Mouse (Mus musculus) retina, adult 2 months (tissue): ENCODE results near the gene Ankrd17.
A peak's percentile ranks its signal among the peaks of the same experiment; 100 is the strongest.
"Not testable (repeated sequence)": the region's sequence is repeated elsewhere in the genome, so short reads cannot be mapped to it uniquely, and the experiment has no call there.

Experiments
- DNase-seq: peaks from one replicate; pipeline ENCODE4 v3.0.0-alpha.2; 2012; ENCODE audit warnings: low read depth, low spot score

Gene Ankrd17

GRCm38 (mm10) chr5:90338177-90339091, 27.9 kb downstream of the Ankrd17 start:
- no peak for DNase-seq

- no peak for DNase-seq
Measured at GRCm38 (mm10) chr5:90332478-90332877, 33.9 kb downstream of the Ankrd17 start.

GRCm38 (mm10) chr5:90331071-90331470, 35.3 kb downstream of the Ankrd17 start:
- no peak for DNase-seq

- DNase-seq: no peak
Measured at GRCm38 (mm10) chr5:90298396-90298795, 68.0 kb downstream of the Ankrd17 start.

DNA sequence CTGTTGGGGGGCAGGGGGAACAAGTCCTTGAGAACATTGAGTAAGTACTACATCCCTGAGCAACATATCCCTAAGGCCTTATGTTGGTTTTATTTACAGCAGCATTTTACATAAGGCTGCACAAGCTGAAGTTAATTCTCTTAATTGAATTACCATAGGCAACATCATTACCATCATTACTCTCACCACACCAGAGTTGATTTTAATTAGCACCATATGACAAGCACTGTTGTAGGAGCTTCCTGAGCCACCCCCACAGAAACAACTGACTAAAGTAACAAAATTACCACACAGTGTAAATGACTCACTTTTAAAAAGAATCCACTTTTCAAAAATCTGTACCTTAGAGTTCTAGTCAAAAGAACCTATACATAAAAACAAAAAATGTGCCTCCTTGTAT, 76.5 kb downstream of the Ankrd17 start:
- no peak for DNase-seq

DNA sequence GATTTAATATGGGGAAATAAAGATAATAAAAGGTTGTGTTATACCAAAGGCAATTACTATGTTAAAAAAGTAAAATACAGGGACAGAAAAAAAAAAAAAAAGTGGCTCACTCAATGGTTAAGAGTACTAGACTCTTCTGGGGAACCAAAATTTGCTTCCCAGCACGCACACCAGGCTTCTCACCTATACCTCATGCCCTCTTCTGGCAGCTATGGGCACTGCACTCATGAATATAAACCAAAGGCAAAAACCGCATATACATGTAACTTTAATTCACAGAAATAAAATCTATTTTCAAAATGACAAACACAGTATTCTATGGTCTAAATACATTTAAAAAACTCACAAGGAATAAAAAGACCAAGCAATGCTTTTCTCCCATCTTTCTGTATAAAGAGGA, 79.8 kb downstream of the Ankrd17 start:
- DNase-seq: no peak

DNA sequence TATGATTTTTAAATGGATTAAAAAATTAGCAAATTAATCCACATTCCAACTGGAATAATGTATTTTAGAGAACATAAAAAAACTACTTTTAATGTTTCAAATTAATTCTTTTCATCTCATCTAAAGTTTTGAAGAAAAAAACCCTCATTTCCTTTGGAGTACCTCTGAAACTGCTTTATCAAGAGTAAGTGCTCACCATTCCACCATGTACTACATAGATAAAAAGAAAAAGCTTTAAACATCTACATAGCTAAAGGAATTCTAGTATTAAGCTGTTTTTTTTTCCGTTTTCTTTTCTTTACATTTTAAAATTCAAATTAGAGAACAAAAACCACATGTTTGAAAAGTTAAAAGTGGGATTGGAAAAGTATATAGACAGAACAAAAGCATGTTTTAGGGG, 86.3 kb downstream of the Ankrd17 start:
- DNase-seq: no peak

- no peak for DNase-seq
Measured at GRCm38 (mm10) chr5:90279418-90279817, 87.0 kb downstream of the Ankrd17 start.

- no peak for DNase-seq
Measured at GRCm38 (mm10) chr5:90277443-90277842, 88.9 kb downstream of the Ankrd17 start.

- DNase-seq: no peak
Measured at GRCm38 (mm10) chr5:90274806-90275205, 91.6 kb downstream of the Ankrd17 start.

GRCm38 (mm10) chr5:90262230-90262629, 104.1 kb downstream of the Ankrd17 start:
- not testable (repeated sequence) for DNase-seq

GRCm38 (mm10) chr5:90257023-90257422, 109.4 kb downstream of the Ankrd17 start:
- no peak for DNase-seq

DNA sequence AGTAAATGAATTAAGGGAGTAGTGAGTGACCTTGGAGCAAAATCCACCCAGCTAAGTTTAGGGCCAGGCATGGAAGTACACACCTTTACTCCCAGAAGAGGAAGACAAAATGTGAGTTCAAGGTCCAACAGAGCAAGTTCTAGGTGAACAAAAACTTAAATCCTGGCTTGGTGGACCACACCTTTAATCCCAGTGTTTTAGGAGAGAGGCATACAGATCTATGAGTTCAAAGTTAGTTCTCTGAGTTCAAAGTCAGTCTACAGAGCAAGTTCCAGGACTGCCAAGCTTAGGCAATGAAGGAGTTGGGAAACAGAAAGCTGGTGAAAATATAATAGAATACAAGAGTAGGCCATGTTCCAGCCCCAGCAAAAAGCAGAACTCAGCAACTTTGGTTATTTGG, 118.9 kb downstream of the Ankrd17 start:
- no peak for DNase-seq

- no peak for DNase-seq
Measured at GRCm38 (mm10) chr5:90246987-90247386, 119.4 kb downstream of the Ankrd17 start.

GRCm38 (mm10) chr5:90246567-90246966, 119.8 kb downstream of the Ankrd17 start:
- no peak for DNase-seq

- DNase-seq: no peak
Measured at GRCm38 (mm10) chr5:90245416-90245815, 121.0 kb downstream of the Ankrd17 start.

- no peak for DNase-seq
Measured at GRCm38 (mm10) chr5:90235217-90235616, 131.2 kb downstream of the Ankrd17 start.

DNA sequence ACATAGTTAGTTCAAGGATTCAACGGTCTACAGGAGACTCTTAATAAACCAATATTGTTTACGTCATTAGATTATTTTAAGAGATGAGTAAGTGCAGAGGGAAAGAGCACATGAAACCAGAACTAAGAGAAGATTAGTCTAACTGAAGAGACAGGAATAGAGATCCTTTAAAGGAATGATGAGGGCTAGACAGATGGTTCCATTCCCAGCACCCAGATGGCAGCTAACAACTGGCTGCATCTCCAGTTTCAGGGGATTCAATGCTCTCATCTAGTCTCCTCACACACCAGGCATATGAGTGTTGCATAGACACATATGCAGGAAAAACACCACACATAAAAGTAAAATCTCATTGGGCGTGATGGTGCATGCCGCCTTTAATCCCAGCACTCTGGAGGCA, 133.1 kb downstream of the Ankrd17 start:
- DNase-seq: no peak

- DNase-seq: no peak
Measured at GRCm38 (mm10) chr5:90229760-90230159, 136.6 kb downstream of the Ankrd17 start.

DNA sequence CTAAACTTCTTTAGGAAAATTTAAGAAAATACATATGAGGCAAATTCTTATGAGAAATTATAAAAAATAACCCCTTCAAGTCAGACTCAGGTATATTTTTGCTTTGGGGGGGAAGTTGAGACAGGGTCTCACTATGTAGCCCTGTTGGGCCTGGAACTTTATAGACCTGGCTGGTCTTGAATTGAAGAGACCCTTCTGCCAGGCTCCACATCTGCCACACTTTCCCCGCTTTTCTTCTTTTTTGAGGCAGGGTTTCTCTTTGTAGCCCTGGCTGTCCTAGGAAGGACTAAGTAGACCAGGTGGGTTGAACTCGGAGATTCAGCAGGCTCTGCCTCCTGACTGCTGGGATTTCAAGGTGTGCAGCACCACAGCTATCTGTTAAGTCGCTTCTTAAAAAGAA, 139.7 kb downstream of the Ankrd17 start:
- no peak for DNase-seq

- no peak for DNase-seq
Measured at GRCm38 (mm10) chr5:90224730-90225129, 141.6 kb downstream of the Ankrd17 start.

DNA sequence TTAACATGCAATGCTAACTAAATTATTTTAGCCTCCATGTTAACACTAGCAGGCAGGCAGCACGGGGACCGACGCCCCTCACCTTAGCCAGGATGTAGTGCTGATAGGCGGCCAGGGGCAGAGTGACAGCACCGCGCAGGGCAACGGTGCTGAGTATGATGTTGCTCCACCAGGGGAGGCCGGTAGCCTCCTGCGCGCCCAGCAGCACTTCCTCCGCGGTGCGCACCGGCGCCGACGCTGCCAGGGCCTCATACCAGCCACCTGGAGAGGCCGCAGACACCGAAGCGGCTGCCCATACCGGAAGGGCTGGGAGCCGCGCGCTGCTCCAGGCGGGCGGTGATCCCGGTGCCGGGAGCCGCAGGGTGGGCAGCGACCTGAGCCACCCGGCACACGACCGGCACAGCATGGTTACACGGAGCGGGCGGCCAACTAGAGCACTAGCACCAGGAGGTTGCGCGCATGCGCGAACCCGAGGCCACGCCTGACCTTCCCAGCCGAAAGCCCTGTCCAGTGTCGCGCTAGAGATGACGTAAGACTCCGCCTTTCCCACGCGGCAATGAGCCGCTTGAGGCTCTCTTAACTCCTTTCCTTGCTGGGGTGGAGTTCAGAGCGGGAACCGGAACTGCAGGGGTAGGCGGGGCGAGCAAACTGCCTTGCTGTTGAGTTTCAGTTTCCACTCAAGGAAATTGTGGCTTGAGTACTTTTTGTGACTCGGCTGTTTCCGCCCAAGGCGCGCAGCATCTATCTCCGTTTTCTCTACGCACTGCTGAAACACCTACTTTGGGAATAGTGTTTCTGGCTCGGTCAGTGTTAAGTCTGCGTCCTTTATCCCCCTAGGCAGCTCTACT, 142.6 kb downstream of the Ankrd17 start, which contains the start of gene Cox18:
Gene Cox18 (minus strand): TSS at position 468 of the 848 bp plus-strand sequence.
- DNase-seq: peak; percentile 98
